Mouse (Mus musculus): ENCODE results near the gene Cdsn. TPM values are rescaled to one million over a fixed set of nuclear protein-coding genes. Genes with fewer than 3 reads are reported as not detected.

Cdsn gene
- polyA plus RNA-seq, 1 experiment from 2014 or later, result 0.46 TPM

GRCm38 (mm10) chr17:35509284-35509683 lies 42.6 kb upstream of the Cdsn start:
- peaks cover 7% of the 10 kb centered on the region for H3K36me3 ChIP-seq (ENCODE audit: control insufficient read depth, insufficient read depth)
- peaks cover 36% of the 10 kb centered on the region for H3K27me3 ChIP-seq (ENCODE audit: control insufficient read depth, insufficient read depth, low read length)
- H3K4me1 ChIP-seq (ENCODE audit: control insufficient read depth, insufficient read depth, low read length), result peaks cover under 1% of the 10 kb centered on the region; the same call in 1 of the 2 replicates
- 26% methylated on average over 8 of the region's 8 CpGs for WGBS
- no peak overlapping the region for H3K4me2 ChIP-seq (ENCODE audit: low read depth, low read length)
- no peak overlapping the region for H3K9ac ChIP-seq (ENCODE audit: low read length)
- H3K4me3 ChIP-seq (ENCODE audit: low read length), result no peak overlapping the region
- no peak for ATAC-seq (replicated peaks; ENCODE audit: extremely low read depth, insufficient read depth, low FRiP score)
- H3K9me3 ChIP-seq (replicated peaks; ENCODE audit: control insufficient read depth, low read length), result no peaks in the 10 kb centered on the region
- no peak overlapping the region for H3K27ac ChIP-seq (ENCODE audit: low read length)

- no peak overlapping the region for H3K27ac ChIP-seq (ENCODE audit: low read length)
- no peak overlapping the region for H3K9ac ChIP-seq (ENCODE audit: low read length)
- H3K4me3 ChIP-seq (ENCODE audit: low read length), result no peak overlapping the region
- peaks cover 25% of the 10 kb centered on the region for H3K4me1 ChIP-seq (ENCODE audit: control insufficient read depth, insufficient read depth, low read length)
- ATAC-seq (replicated peaks; ENCODE audit: extremely low read depth, insufficient read depth, low FRiP score), result no peak
- WGBS, result 94% methylated on average over 7 of the region's 7 CpGs
- no peaks in the 10 kb centered on the region for H3K9me3 ChIP-seq (replicated peaks; ENCODE audit: control insufficient read depth, low read length)
- H3K36me3 ChIP-seq (ENCODE audit: control insufficient read depth, insufficient read depth), result peaks cover 7% of the 10 kb centered on the region
- H3K27me3 ChIP-seq (ENCODE audit: control insufficient read depth, insufficient read depth, low read length), result peaks cover 6% of the 10 kb centered on the region
- H3K4me2 ChIP-seq (ENCODE audit: low read depth, low read length), result no peak overlapping the region
Measured at GRCm38 (mm10) chr17:35512916-35513626, 38.9 kb upstream of the Cdsn start.

GRCm38 (mm10) chr17:35513886-35514285 lies 38.0 kb upstream of the Cdsn start:
- no peak overlapping the region for H3K9ac ChIP-seq (ENCODE audit: low read length)
- H3K4me3 ChIP-seq (ENCODE audit: low read length), result no peak overlapping the region

GRCm38 (mm10) chr17:35514756-35515155 lies 37.2 kb upstream of the Cdsn start:
- 63% methylated on average over 6 of the region's 6 CpGs for WGBS
- peak overlapping the region; percentile 80 for H3K9ac ChIP-seq (ENCODE audit: low read length)

More at GRCm38 (mm10) chr17:35513886-35514285, 38.0 kb upstream of the Cdsn start:
- no peak for ATAC-seq (replicated peaks; ENCODE audit: extremely low read depth, insufficient read depth, low FRiP score)
- Histone ChIP-seq H3K4me1 (ENCODE audit: control insufficient read depth, insufficient read depth, low read length) (peaks cover 25% of the 10 kb centered on the region), H3K27me3 (ENCODE audit: control insufficient read depth, insufficient read depth, low read length) (peaks cover 4% of the 10 kb centered on the region; the same call in 1 of the 2 replicates), H3K4me2 (ENCODE audit: low read depth, low read length) (peak overlapping the region; percentile 92), H3K27ac (ENCODE audit: low read length) (no peak overlapping the region), H3K36me3 (ENCODE audit: control insufficient read depth, insufficient read depth) (peaks cover 7% of the 10 kb centered on the region), H3K9me3 (replicated peaks; ENCODE audit: control insufficient read depth, low read length) (no peaks in the 10 kb centered on the region)
- WGBS, result 8% methylated on average over 2 of the region's 2 CpGs

GRCm38 (mm10) chr17:35515911-35516640 lies 35.9 kb upstream of the Cdsn start:
- Histone ChIP-seq H3K9me3 (replicated peaks; ENCODE audit: control insufficient read depth, low read length) (no peaks in the 10 kb centered on the region), H3K4me1 (ENCODE audit: control insufficient read depth, insufficient read depth, low read length) (peaks cover 25% of the 10 kb centered on the region), H3K4me3 (ENCODE audit: low read length) (peak overlapping the region; percentile 79), H3K4me2 (ENCODE audit: low read depth, low read length) (peak overlapping the region; percentile 92), H3K9ac (ENCODE audit: low read length) (peak overlapping the region; percentile 80), H3K27ac (ENCODE audit: low read length) (peak overlapping the region; percentile 14), H3K27me3 (ENCODE audit: control insufficient read depth, insufficient read depth, low read length) (no peaks in the 10 kb centered on the region), H3K36me3 (ENCODE audit: control insufficient read depth, insufficient read depth) (peaks cover 7% of the 10 kb centered on the region)
- peak; percentile 7; the same call in 1 of the 2 replicates for ATAC-seq (replicated peaks; ENCODE audit: extremely low read depth, insufficient read depth, low FRiP score)
- 6% methylated on average over 25 of the region's 25 CpGs for WGBS

More at GRCm38 (mm10) chr17:35514756-35515155, 37.2 kb upstream of the Cdsn start:
- Histone ChIP-seq H3K36me3 (ENCODE audit: control insufficient read depth, insufficient read depth) (peaks cover 7% of the 10 kb centered on the region), H3K9me3 (replicated peaks; ENCODE audit: control insufficient read depth, low read length) (no peaks in the 10 kb centered on the region), H3K4me1 (ENCODE audit: control insufficient read depth, insufficient read depth, low read length) (peaks cover 25% of the 10 kb centered on the region), H3K27me3 (ENCODE audit: control insufficient read depth, insufficient read depth, low read length) (peaks cover 1% of the 10 kb centered on the region; the same call in 1 of the 2 replicates), H3K4me3 (ENCODE audit: low read length) (peak overlapping the region; percentile 79), H3K27ac (ENCODE audit: low read length) (no peak overlapping the region), H3K4me2 (ENCODE audit: low read depth, low read length) (peak overlapping the region; percentile 92)
- ATAC-seq (replicated peaks; ENCODE audit: extremely low read depth, insufficient read depth, low FRiP score), result no peak

GRCm38 (mm10) chr17:35516652-35517500 lies 35.1 kb upstream of the Cdsn start, which contains the start of the genes Tcf19 and Cchcr1:
TSS of gene Tcf19 (minus strand) at chr17:35516824.
TSS of gene Cchcr1 (plus strand) at chr17:35517100.
- Histone ChIP-seq H3K9me3 (replicated peaks; ENCODE audit: control insufficient read depth, low read length) (no peaks in the 10 kb centered on the region), H3K36me3 (ENCODE audit: control insufficient read depth, insufficient read depth) (peaks cover 7% of the 10 kb centered on the region), H3K9ac (ENCODE audit: low read length) (peak within 1 kb of the TSS; percentile 80), H3K4me2 (ENCODE audit: low read depth, low read length) (peak within 1 kb of the TSS; percentile 92), H3K4me3 (ENCODE audit: low read length) (peak within 1 kb of the TSS; percentile 79), H3K27ac (ENCODE audit: low read length) (peak within 1 kb of the TSS; percentile 14), H3K4me1 (ENCODE audit: control insufficient read depth, insufficient read depth, low read length) (peaks cover 25% of the 10 kb centered on the region), H3K27me3 (ENCODE audit: control insufficient read depth, insufficient read depth, low read length) (no peaks in the 10 kb centered on the region)
- WGBS, result under 1% methylated on average over 67 of the region's 67 CpGs
- ATAC-seq (replicated peaks; ENCODE audit: extremely low read depth, insufficient read depth, low FRiP score), result peak; percentile 97

- Histone ChIP-seq H3K9me3 (replicated peaks; ENCODE audit: control insufficient read depth, low read length) (no peaks in the 10 kb centered on the region), H3K27ac (ENCODE audit: low read length) (peak overlapping the region; percentile 5), H3K4me3 (ENCODE audit: low read length) (peak overlapping the region; percentile 79), H3K36me3 (ENCODE audit: control insufficient read depth, insufficient read depth) (peaks cover 4% of the 10 kb centered on the region), H3K4me1 (ENCODE audit: control insufficient read depth, insufficient read depth, low read length) (peaks cover 25% of the 10 kb centered on the region), H3K4me2 (ENCODE audit: low read depth, low read length) (peak overlapping the region; percentile 92), H3K27me3 (ENCODE audit: control insufficient read depth, insufficient read depth, low read length) (no peaks in the 10 kb centered on the region), H3K9ac (ENCODE audit: low read length) (peak overlapping the region; percentile 65)
- 9% methylated on average over 12 of the region's 12 CpGs for WGBS
- no peak for ATAC-seq (replicated peaks; ENCODE audit: extremely low read depth, insufficient read depth, low FRiP score)
Measured at GRCm38 (mm10) chr17:35517526-35517925, 34.4 kb upstream of the Cdsn start.

- no peak overlapping the region for H3K4me3 ChIP-seq (ENCODE audit: low read length)
- ATAC-seq (replicated peaks; ENCODE audit: extremely low read depth, insufficient read depth, low FRiP score), result no peak
- H3K4me1 ChIP-seq (ENCODE audit: control insufficient read depth, insufficient read depth, low read length), result no peaks in the 10 kb centered on the region
- H3K4me2 ChIP-seq (ENCODE audit: low read depth, low read length), result no peak overlapping the region
- no peaks in the 10 kb centered on the region for H3K9me3 ChIP-seq (replicated peaks; ENCODE audit: control insufficient read depth, low read length)
- H3K9ac ChIP-seq (ENCODE audit: low read length), result no peak overlapping the region
- H3K36me3 ChIP-seq (ENCODE audit: control insufficient read depth, insufficient read depth), result peaks cover 10% of the 10 kb centered on the region
- H3K27me3 ChIP-seq (ENCODE audit: control insufficient read depth, insufficient read depth, low read length), result no peaks in the 10 kb centered on the region
- WGBS, result 85% methylated on average over 9 of the region's 9 CpGs
- no peak overlapping the region for H3K27ac ChIP-seq (ENCODE audit: low read length)
Measured at GRCm38 (mm10) chr17:35524354-35524753, 27.6 kb upstream of the Cdsn start.

Data from heart, embryonic 16.5 days (tissue).